Mouse (Mus musculus) forebrain, postnatal 0 days (tissue): ENCODE data around the gene Pdrg1. TPM values are rescaled to one million over a fixed set of nuclear protein-coding genes. Genes with fewer than 3 reads are reported as not detected.

Source experiments
- ATAC-seq: fragments of 200-750 bp; cut with Nextera tagmentation; 2 replicates; pipeline ENCODE4 v1.8.0; 2017; ENCODE audit warnings: mild to moderate bottlenecking, moderate library complexity
- DNase-seq: peaks from one replicate; pipeline ENCODE4 v3.0.0-alpha.2; 2015
- H3K27ac ChIP-seq: fragments of 300-500 bp; sonication (generic); 2 replicates; pipeline ENCODE4 v1.5.1; 2014; ENCODE audit warnings: low read depth, mild to moderate bottlenecking, antibody characterized with exemption, low read length, moderate library complexity, mixed read lengths
- H3K27me3 ChIP-seq: fragments of 300-500 bp; sonication (generic); 2 replicates; pipeline ENCODE4 v1.6.1; 2014; ENCODE audit warnings: mild to moderate bottlenecking, low read length, mixed read lengths; ENCODE audit not compliant: insufficient read depth
- H3K36me3 ChIP-seq: fragments of 300-500 bp; sonication (generic); 2 replicates; pipeline ENCODE4 v1.6.1; 2014; ENCODE audit warnings: mild to moderate bottlenecking, moderate library complexity; ENCODE audit not compliant: insufficient read depth
- H3K4me1 ChIP-seq: fragments of 300-500 bp; sonication (generic); 2 replicates; pipeline ENCODE4 v1.6.1; 2014; ENCODE audit warnings: antibody characterized with exemption; ENCODE audit not compliant: insufficient read depth
- H3K4me2 ChIP-seq: fragments of 300-500 bp; sonication (generic); 2 replicates; pipeline ENCODE4 v1.6.1; 2014; ENCODE audit warnings: low read depth, mild to moderate bottlenecking, moderate library complexity
- H3K4me3 ChIP-seq: fragments of 300-500 bp; sonication (generic); 2 replicates; pipeline ENCODE4 v1.5.1; 2014; ENCODE audit warnings: low read depth, low read length, mixed read lengths
- H3K9ac ChIP-seq: fragments of 300-500 bp; sonication (generic); 2 replicates; pipeline ENCODE4 v1.6.1; 2014; ENCODE audit warnings: mild to moderate bottlenecking
- H3K9me3 ChIP-seq: fragments of 300-500 bp; sonication (generic); 2 replicates; pipeline ENCODE4 v1.6.1; 2016; ENCODE audit warnings: low read length
- CTCF ChIP-seq: sonication (generic); IDR thresholded peaks from 2 replicates; pipeline ENCODE4 v1.5.1; 2016; ENCODE audit warnings: antibody characterized with exemption, control low read depth, low read depth
- WGBS: fragments of 180-500 bp; shearing (Covaris S2); extraction: QIAGEN DNeasy Blood & Tissue Kit; methylation state at CpG from one replicate; pipeline ENCODE4 v1.1.7; 2014; 5-methylcytosine and 5-hydroxymethylcytosine counted together
- polyA plus RNA-seq: library from polyadenylated mRNA; unstranded; fragments of >200 nt; fragmentation: Nextera tagmentation; extraction: Ambion mirVana; gene quantifications from 2 replicates; pipeline ENCODE4 v1.2.1, GENCODE M21; 2015
- total RNA-seq: library from RNA; depleted of rRNA; stranded (reverse); fragments of >200 nt; gene quantifications from 2 replicates; pipeline ENCODE4 v1.2.3, GENCODE M21; 2014; rRNA removed

Pdrg1 gene
- total and polyA plus RNA-seq, 2 experiments from 2014 or later: 65.9 to 219 TPM

- no peaks in the 10 kb centered on the region for H3K4me1 ChIP-seq
- H3K27me3 ChIP-seq: no peaks in the 10 kb centered on the region; the same call in 1 of the 2 replicates
- 2% methylated on average over 34 of the region's 34 CpGs for WGBS
- H3K4me3 ChIP-seq: peak within 1 kb of the TSS; percentile 48
- no peak for TF ChIP-seq CTCF
- H3K4me2 ChIP-seq: peak within 1 kb of the TSS; percentile 58
- H3K9ac ChIP-seq: peak within 1 kb of the TSS; percentile 31
- ATAC-seq (peak; percentile 98), DNase-seq (peak; percentile 92)
- H3K27ac ChIP-seq: no peak within 1 kb of the TSS
- H3K36me3 ChIP-seq: no peaks in the 10 kb centered on the region
- no peaks in the 10 kb centered on the region for H3K9me3 ChIP-seq
Measured at GRCm38 (mm10) chr2:152962091-152962793, 53.0 kb downstream of the Pdrg1 start, which contains the start of gene Ttll9. Gene Ttll9, plus strand, starts transcription at chr2:152962485.

Other genes with a start within 250 kb of the Pdrg1 start
- gene Bcl2l1, start 183.7 kb downstream of the Pdrg1 start, total RNA-seq: 152 and 157 TPM in 2 replicates
- gene Bcl2l1, start 183.7 kb downstream of the Pdrg1 start, polyA plus RNA-seq: 173 and 175 TPM in 2 replicates
- 10.5 and 22.5 TPM in 2 replicates for gene Tpx2, start 167.5 kb downstream of the Pdrg1 start, total RNA-seq
- 11.0 and 11.2 TPM in 2 replicates for gene Tpx2, start 167.5 kb downstream of the Pdrg1 start, polyA plus RNA-seq
- 0.29 TPM in 1 of 2 replicates, not detected in the other for gene Mylk2, start 104.1 kb downstream of the Pdrg1 start, total RNA-seq
- gene Mylk2, start 104.1 kb downstream of the Pdrg1 start, polyA plus RNA-seq: not detected in 2 replicates
- 2.4 and 2.6 TPM in 2 replicates for gene Foxs1, start 82.2 kb downstream of the Pdrg1 start, total RNA-seq
- gene Foxs1, start 82.2 kb downstream of the Pdrg1 start, polyA plus RNA-seq: 3.1 TPM in 2 replicates
- 23.7 and 25.0 TPM in 2 replicates for gene Dusp15, start 63.7 kb downstream of the Pdrg1 start, total RNA-seq
- 12.9 and 14.8 TPM in 2 replicates for gene Dusp15, start 63.7 kb downstream of the Pdrg1 start, polyA plus RNA-seq
- gene Ttll9, start 52.9 kb downstream of the Pdrg1 start, total RNA-seq: 3.3 and 8.0 TPM in 2 replicates
- 3.9 and 4.3 TPM in 2 replicates for gene Ttll9, start 52.9 kb downstream of the Pdrg1 start, polyA plus RNA-seq
- 17.2 and 21.9 TPM in 2 replicates for gene Xkr7, start 16.4 kb upstream of the Pdrg1 start, total RNA-seq
- gene Xkr7, start 16.4 kb upstream of the Pdrg1 start, polyA plus RNA-seq: 0.76 and 0.77 TPM in 2 replicates
- 2.1 and 7.4 TPM in 2 replicates for gene Ccm2l, start 50.5 kb upstream of the Pdrg1 start, total RNA-seq
- 1.1 TPM in 2 replicates for gene Ccm2l, start 50.5 kb upstream of the Pdrg1 start, polyA plus RNA-seq
- gene Hck, start 93.0 kb upstream of the Pdrg1 start, total RNA-seq: 3.1 and 5.7 TPM in 2 replicates
- 2.6 and 3.5 TPM in 2 replicates for gene Hck, start 93.0 kb upstream of the Pdrg1 start, polyA plus RNA-seq
- gene Tm9sf4, start 145.9 kb upstream of the Pdrg1 start, total RNA-seq: 42.8 and 60.4 TPM in 2 replicates
- gene Tm9sf4, start 145.9 kb upstream of the Pdrg1 start, polyA plus RNA-seq: 52.5 and 69.3 TPM in 2 replicates
- 23.6 and 28.8 TPM in 2 replicates for gene Tspyl3, start 210.0 kb upstream of the Pdrg1 start, total RNA-seq
- 44.3 and 52.2 TPM in 2 replicates for gene Tspyl3, start 210.0 kb upstream of the Pdrg1 start, polyA plus RNA-seq
- 3.7 and 5.1 TPM in 2 replicates for gene Plagl2, start 226.0 kb upstream of the Pdrg1 start, total RNA-seq
- gene Plagl2, start 226.0 kb upstream of the Pdrg1 start, polyA plus RNA-seq: 2.1 and 2.5 TPM in 2 replicates
- gene Pofut1, start 226.1 kb upstream of the Pdrg1 start, total RNA-seq: 16.0 and 22.9 TPM in 2 replicates
- 1.5 and 3.4 TPM in 2 replicates for gene Pofut1, start 226.1 kb upstream of the Pdrg1 start, polyA plus RNA-seq